Mouse (Mus musculus) thymus, postnatal 14 days (tissue): ENCODE data around the gene Bahcc1.

Experiments
- DNase-seq: peaks from one replicate; pipeline ENCODE4 v3.0.0; 2021

Gene Bahcc1

DNA sequence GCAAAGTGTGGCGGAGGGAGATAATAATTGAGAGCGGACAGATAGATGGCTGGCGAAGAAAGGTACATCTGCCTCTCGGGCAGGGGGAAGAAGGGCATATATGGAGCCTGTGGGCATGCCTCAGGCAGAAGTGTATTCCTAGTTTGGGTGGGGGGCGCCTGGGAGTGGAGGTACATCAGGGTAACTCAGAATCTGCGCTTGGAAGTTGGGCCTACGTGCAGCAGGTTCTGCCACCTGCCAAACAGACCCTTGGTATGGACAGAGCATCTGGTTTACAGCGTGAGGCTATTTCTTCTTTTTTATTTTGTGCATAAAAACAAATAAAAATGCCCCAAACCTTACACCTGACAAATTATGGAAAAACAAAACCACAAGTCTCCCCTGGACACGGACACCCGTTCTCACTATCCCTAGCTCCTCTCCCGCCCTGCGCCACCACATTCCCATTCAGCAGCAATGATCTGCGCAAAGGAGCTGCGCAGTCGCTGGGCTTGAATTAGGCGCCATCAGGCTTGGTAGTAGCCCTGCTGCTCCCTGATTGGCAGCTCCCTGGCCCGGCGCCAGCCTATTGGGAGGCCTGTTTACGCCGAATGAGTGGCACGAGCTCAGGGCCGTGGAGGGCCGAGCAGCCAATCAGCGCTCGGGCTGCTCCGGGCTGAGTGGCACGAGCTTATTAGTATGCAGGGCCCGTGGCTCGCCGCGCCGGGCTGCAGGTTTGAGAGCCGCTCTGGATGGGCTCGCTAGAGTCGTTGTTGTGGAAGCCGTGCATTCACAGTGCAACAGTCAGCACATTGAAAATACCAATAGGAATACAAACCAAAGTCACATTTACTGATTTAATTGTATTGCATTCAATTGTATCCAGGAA, at the start of gene Bahcc1:
TSS of gene Bahcc1 (plus strand) at position 718 of the 868 bp plus-strand sequence.
- DNase-seq, result peak; percentile 96

DNA sequence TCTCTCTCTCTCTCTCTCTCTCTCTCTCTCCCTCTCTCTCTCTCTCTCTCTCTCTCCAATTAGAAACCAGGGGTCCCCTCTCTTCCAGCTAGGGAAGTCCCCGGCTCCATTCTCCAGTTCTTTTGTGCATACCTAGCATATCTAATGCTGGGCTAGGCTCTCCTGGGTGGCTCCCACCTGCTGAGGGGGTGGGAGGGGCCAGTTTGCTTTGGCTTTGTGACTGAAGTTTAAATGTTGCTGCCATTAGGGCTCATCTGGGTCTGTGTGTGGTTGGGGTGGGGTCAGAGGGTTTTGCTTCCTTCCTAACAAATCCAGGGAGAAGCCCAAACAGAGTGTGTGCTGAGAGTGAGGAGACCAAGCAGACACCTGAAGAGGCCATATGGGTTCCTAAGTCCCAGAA, 49.6 kb upstream of the Bahcc1 start:
- no peak for DNase-seq

DNA sequence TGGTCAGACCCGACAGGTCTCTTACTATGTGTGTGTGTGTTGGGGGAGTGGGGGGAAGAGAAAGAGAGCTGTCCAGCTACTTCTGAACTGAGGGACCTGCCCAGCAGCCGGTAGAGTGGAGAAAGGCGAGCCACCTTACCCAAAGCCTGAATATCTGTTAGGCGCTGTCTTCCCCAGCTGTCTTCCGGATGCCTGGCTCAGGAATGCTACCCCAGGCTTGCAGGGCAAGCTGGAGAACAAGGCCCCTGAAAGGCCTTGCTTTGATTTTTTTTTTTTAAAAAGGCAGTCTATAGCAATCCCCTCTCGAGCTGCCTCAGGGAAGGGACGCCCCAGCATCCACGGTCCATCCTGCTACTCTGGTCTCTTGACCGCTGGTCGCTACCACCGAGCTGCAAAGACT, 49.0 kb upstream of the Bahcc1 start:
- no peak for DNase-seq

DNA sequence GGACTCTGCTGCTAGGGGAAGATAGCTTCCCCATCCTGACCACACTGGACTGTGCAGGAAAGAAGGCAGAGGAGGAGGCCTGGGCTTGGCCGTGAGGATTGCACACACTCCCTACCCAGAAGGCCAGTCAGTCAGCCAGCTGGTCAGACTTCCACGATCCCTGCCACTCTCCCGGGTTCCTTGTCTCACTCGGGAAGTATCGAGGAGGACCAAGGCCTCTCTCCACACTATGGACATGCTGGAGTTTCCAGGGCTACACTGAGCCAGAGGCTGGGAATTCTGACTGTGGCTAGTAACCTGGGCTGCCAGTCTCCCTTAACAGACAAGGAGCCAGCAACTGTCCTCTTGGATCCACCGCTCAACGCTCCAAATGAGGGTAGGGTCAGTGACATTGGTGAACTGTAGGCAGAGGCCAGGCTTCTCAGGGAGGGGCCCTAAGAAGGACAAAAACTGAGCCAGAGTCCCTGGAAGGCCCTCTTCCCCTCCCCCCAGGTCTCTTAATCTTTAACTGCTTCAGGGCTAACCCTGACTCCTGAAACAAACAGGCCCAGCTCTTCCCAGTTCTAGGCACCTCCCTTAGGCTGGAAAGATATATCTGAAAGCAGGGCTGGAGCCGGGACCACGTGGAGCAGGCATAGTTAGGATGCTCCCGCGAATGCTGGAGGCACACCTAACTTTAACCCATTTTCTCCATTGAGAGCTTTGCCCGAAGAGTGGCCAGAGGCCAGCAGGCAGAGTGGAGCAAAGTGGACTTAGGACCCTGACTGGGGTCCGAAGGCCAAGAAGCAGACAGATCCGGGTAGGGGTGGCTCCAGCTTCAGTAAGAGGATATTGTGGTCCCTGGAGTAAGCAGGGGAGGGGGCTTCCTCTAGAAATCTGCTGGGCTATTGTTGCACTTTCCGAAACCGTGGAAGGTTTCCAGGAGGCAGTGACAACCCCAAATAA, 48.1 kb upstream of the Bahcc1 start:
- no peak for DNase-seq

DNA sequence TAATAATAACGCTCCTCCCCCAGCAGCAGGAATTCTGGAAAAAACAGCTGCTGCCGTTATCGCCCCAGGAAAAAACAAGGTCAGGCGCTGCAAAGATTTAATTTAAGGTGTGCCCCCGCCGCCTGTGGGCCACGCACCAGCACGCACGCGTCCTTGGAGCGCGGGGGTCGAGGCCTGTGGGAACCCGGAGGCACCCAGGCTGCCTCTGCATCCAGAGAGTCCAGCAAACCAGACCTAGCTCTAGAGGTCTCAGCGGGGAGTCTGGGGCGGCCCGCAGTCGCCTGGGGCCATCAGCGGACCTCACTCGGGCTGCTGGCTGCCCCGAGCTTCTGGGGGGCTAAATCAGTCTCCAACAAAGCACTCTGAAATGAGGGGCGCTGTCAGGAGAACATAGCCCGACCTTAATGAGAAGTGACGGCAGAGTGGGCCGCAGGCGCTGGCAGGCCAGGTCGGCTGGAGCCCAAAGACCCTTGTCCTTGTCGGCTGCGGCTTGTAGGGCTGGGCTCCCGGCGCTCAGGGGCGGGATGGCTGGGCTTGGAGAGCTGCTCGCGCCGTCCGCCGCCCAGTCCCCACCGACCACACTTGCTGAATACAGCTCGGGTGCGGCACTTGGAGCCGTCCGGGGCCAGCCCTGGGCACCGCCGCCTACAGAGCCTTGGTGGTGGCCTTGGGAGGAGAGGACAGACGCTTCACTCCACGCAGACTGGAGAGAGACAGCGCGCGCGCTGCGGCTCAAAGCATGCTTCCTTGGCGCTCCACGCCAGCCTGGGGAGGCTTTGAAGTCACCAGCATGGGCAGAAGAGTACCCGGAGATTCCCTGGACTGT, 47.2 kb upstream of the Bahcc1 start:
- no peak for DNase-seq

DNA sequence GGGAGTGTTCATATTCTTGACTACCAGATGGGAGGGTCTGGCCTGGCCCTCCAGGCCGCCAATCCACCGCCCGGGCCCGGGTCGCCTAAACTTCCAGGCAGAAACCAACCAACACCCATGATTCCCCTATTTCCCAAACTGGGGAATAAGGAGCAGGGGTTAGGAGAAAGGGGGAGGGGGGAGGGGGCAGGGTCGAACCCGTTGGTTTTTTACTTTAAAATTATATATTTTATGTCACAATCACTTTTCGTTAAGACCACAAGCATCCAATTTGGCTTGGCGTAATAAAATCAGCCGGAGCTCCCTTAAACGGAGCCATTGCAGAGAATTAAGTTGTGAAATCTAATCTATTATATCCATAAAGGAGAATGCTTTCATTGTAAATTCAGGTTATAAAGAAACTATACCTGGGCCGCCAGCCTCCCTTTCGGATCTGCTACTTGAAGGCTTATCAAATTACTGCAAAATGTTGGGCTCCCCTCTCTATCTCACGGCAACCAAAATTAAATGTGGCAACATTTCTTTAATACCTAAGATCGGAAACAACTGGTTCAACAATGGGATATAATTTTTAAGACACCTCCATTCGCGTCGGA, 46.5 kb upstream of the Bahcc1 start:
- no peak for DNase-seq

DNA sequence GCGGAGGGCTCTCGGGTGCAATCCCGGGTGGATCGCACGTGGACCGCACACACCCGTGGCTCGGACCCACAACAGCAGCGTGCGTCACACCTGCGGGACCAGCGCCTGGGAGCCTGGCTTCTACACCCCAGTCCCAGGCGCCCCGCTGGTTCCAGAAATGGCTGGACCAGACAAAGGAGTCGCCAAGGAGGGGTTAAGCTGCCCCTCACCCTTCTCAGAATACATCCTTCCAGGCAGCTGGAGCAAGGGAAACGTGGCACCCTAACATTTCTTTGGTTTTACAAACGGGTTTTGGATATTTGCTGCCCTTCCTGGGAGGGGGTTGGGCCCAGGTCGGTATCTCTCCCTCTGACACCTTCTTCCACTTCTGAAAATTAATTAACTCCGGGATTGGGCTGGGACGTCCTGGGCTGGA, 45.9 kb upstream of the Bahcc1 start:
- no peak for DNase-seq

DNA sequence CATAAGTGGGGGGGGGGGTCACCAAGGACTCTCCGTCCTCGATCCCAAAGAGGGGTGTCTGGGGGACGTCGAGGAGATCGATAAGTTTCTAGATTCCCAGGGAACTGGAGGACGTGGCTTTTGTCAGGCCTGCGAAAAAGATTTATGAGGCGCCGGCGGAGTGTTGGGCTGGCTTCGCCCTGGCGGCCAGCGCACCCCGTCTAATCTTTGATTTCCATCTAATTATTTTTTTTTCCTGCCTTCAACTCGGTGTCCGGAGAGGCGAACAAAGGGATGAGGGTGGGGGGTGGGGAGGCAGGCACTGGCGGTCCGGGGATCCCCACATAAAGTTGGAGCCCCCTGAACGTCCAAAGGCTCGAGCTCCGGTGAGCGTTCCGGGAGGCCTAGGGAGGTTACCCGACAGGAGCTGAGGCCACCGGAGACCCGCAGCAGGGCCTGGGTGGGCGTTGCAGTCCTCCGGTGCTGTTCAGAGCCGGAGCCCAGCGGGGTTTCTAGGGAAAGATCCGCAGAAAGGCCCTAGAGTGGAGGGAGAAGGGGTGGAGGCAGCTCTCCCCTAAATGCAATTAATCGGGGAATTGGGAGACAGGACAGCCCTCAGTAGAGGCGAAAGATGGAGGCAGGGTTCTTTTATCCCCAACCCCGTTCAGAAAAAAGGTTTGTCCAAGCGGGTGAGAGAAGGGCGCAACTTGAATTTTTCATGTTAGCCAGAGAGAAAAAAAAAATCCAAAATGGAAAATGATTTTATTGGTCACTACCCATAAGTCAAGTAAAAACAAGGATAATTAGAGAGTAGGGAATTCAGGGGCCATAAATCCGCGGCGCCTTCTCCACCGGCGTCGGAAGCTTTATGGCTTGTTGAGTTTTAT, 45.3 kb upstream of the Bahcc1 start:
- no peak for DNase-seq

DNA sequence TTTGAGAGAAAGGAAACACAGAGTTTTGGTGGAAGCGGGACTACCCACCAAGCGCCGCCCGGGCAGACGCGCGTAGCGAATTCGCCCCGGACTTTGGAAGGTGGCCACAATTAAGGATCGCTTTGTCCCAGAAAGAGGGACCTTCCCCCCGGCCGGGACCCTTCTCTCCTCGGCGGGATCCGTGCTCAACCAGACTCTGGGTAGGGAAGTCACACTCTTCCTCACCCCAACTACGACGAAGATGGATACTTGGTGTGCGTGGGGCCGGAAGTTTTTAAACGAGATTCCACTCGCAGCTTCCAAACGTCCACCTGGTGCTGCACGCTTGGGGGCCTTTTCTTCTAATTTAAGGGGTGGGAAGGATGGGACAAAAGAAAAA, 44.7 kb upstream of the Bahcc1 start:
- DNase-seq, result peak; percentile 25

DNA sequence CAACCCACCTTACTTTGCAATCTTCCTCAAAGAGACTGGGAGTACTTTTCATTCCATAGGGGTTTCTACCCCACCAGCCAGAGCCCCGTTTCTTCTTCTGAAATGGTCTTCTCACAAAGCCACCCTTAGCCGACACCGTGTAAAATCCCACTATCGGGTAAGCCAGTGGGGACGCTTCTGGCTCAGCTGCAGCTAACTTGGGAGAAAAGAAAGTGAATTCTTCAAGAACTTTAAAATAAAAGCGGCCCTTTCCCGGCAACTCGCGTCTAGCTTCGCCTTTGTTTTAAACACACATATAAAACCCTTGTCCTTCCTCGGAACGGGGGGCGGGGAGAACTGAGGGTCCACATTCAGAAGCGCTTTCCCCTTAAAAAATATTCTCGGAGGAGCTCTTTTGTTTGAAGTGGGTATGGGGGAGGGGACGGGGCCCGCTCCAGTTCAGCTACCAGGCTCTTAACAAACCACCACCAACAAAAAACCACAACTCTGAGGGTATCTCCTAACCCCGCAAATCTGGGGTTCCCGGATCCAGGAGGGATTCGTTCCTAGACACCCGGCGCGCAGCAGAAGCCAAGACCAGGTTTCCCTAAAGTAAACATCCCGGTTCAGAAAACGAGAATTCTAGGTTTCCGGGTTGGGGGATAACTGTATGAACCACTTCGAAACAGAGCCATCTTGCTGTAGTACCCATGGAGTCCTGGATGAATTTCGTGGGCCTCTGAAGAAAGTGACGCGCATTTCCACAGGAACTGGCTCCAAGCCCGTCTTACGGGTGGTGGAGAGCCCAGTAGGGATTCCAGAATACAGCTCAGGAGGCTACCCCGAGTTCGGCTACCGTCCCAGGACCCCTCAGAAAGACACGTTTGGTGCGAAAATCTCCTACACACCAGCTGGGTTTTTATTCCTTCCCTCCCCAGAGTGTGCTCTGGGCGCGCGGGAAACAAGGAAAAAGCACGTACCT, 44.0 kb upstream of the Bahcc1 start:
- DNase-seq, result peak; percentile 59

DNA sequence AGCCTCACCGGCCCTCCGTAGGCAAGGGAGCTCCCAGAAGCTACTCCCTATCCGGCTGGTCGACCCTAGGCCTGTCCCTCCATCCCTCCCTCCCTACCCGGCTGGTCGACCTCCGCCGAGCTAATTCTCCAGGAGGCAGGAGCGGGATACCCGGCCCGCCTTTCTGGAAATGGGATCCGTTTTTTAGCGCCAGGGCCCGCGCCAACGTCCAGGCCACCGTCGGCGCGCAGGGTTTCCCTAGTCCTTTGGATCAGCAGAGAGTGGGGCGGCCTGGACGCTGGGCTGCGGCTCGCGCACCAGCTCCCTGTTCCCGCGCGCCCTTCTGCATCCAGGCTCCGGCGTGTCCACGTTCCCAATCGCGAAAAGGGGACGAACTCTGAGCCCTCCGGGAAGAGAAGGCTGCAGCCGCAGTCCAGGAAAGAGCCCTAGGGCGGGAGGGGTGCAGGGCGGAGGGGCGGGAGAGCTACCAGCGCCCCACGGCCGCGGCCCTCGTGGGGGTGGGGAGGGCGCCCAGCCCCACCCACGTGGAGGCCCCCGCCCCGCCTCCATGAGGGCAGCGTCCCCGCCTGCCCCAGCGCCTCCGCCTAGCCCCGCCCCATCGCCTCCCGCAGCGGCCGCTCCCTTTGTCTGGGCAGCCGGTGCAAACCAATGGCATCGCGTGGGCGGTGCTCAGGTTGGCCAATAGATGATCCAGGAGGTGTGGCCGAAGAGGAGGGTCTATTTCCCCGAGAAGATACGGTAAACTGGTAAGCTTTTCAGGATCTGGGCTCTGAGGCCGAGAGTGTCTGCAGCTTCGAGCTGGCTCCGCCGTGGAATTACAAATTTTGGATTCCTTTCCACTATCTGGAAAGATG, 43.1 kb upstream of the Bahcc1 start:
- DNase-seq, result peak; percentile 99

DNA sequence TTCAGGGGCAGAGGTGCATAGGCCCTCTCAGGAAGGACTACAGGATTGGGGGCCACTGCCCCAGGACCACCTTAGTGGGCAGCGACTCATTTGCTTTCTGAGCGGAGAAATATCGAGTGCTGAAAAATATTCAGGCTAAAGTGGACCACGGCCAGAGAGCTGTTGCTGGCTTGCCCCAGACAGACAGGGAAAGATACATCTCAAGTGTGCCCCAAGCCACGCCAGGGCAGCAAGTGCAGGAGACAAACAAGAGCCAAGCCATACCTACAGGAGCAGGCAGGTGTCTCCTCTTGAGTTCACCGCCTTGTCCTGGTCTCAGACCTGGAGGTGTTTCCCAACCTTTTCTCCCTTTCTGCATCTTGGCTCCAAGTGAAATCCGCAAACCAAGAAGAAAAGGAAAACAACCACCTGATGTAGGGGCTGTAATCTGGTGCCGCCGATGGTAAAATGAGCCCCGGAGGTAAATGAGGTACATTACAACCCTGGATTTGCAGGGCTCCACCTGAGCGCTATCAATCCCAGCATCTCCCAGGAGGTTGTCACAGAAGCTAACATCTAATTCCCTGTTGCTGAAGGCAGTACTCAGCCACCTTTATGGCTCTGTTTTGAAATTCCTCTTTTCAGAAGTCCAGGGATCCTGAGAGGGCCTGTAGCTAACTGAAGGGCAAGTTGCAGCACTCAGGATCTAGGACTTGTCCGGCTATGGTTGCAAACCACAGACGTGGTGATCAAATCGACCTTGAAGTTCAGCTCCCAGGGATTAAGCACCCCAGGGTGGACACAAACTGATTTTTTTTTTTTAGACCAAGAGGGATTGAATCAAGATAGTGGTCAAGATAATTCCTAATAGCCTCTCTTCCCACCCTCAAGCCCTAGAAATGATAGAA, 42.0 kb upstream of the Bahcc1 start:
- no peak for DNase-seq

DNA sequence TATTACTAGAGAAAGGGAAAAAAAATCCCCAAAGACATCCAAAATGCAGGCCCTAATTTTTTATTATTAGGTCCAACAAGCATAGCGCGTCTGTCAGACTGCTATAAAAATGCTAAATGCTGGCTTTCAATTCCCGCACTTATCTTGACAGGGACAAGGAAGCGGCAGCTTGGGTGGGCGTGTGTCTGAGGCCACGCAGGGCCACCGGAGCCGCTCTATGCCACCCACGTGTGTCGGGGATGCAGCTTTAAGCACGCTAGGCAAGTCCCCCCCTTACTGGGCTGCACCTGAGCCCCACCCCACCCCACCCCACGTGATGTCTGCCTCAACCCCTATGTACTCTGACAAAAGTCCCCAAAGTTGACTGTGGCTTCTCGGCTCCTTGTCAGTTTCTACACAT, 33.9 kb upstream of the Bahcc1 start:
- peak; percentile 23 for DNase-seq

DNA sequence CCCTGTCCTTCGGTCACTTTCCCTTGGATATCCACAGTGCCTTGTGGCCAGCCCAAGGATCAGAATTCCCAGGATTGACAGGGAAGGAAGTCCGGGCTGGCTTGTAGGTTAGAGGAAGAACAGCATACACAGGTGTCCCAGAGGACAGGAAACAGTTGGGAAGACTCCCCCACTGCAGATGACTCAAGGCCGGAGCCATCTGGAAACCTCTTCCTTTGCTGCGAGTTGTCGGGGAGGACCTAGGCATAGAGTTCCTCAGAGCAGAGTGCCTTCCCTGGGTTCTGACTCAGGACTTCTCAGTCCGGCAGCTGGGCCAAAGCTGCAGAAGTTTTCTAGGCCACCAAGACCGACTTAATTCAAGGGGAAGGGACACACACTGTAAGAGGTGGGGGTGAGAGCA, 33.0 kb upstream of the Bahcc1 start:
- DNase-seq, result no peak

DNA sequence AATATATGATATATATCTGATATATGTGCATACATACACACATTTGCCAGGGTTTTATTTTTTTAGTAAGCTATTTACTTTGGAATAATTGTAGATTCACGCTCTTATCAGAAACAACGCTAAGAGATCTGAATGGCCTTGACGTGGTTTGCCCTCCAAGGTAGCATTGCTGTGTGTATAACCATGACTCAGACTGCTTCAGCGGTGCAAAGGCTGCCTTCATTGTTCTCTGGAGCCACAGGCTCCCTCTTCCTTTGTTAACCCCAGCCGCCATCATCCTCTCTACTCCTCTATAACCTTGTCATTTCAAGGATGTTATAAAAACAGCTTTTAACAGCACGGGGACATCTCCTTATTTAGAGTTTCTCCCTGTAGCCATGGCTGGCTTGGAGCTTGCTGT, 32.1 kb upstream of the Bahcc1 start:
- DNase-seq, result no peak

DNA sequence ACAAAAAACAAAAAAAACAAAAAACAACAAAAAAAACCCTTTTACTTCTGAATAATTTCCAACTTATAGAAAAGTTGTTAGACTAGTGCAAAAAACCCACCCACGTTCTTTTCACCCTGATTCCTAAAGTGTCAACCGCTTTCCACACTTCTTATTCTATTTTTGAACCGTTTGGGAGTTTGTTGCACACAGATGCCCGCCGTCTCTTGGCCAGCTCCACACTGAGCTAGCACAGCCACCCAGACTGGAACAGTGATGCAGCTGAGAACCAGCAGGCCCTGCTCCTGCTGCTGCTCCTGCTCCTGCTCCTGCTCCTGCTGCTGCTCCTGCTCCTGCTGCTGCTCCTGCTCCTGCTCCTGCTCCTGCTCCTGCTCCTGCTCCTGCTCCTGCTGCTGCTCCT, 28.5 kb upstream of the Bahcc1 start:
- no peak for DNase-seq

DNA sequence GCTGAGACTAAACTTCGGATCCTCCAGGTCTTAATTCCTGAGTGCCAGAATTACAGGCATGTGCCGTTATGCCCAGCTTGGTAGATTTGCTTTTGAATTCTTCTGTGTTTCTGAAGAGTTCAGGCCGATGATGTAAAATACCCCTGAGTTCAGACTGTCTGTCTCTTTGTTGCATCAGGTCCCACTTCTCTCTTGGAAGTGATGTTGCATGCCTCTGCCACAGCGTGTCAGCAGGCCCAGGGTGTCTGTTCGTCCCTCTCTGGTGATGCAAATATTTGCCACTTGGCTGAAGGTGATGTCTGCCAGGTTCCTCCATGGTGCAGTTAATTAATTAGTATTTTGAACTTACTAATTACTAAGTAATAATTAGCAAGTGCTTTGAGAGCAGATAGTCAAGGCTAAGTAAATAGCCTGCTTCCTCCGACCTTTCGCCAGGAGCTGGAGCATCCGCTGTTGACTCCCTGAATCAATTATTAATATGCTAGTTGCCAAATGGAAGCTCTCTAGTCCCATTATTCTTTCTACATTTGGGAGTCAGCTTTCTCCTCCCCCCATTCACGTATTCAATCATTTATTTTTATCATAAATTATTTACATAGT, 26.6 kb upstream of the Bahcc1 start:
- DNase-seq, result no peak

DNA sequence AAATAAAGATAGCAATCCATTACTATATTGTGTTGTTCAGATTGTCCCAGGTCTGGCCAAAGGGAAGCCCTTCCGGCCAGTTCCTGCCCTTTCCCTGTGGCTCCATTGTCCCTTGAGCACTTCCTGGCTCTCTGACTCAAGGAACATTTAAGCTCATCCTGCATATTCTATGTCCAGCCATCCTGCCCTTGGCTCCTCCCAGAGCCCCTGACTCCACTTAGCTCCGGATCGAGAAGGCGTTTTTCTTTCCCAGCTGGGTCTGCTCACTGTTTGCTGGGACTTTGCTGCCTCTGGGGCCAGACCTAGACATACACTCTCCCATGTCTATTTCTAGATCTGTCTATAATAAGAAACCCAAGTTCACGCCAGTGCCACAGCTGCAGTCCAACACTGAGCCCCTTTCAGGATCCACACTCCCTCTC, 26.1 kb upstream of the Bahcc1 start:
- DNase-seq, result no peak
